Mouse (Mus musculus) layer of hippocampus, postnatal 36 days (tissue): ENCODE data around the gene Prodh2. TPM values are rescaled to one million over a fixed set of nuclear protein-coding genes. Genes with fewer than 3 reads are reported as not detected.
A peak's percentile ranks its signal among the peaks of the same experiment; 100 is the strongest.
"Not testable (repeated sequence)": the region's sequence is repeated elsewhere in the genome, so short reads cannot be mapped to it uniquely, and the experiment has no call there.

Experiments used
- DNase-seq, 2 experiments: peaks; one replicate each; pipeline ENCODE4 v3.0.0; 2022
- total RNA-seq, 2 experiments: library from RNA; stranded (reverse); gene quantifications; 2 replicates each; pipeline ENCODE4 v1.2.3; 2021

Prodh2 gene
- total RNA-seq = under 1 TPM in 1 of 2 experiments, not detected in 1; 0.73 TPM

DNA sequence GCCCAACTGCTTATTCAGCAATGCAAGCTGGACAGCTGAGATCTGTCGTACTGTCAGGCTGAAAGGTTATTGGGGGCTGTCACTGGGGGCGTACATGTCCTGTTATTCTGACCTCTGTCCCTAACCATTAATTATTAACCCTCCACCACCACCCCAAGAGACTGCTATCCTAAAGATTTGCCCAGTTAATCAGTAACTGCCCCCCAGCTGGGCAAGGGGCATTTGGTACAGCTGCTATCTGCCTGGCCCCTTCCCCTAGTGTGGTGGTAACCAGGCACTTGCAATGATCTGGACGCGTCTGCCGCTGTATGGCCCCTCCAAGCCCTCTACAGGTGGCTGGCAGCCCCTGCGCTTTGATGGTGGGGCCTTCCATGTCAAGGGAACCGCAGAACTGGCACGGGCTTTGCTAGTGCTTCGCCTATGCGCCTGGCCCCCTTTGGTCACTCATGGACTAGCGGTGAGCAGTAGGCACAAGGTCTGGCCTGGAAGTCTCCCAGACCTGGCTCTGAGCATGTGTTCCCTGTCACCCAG, at the start of gene Prodh2:
Prodh2 (plus strand) TSS at position 222 of the 531 bp plus-strand sequence.
- no peak for DNase-seq

DNA sequence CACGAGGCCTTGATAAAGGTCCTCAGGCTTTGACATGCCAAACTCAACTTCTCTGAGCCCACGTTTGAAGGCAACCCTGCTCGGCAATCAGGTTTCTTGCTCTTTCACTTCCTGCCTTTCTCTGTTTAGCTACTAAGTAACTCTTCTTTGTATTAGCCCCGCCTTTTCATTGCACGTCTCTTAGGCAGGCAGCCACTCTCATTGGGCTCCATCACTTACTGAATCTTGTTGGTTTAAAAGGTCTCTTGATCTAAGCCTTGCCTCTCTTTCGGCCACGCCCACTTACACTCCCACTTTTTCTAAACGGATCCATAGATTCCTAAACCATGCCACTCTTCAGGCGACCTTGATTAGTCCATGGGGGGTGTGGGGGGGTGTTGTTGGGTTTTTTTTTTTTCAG, 49.7 kb upstream of the Prodh2 start:
- DNase-seq = no peak

DNA sequence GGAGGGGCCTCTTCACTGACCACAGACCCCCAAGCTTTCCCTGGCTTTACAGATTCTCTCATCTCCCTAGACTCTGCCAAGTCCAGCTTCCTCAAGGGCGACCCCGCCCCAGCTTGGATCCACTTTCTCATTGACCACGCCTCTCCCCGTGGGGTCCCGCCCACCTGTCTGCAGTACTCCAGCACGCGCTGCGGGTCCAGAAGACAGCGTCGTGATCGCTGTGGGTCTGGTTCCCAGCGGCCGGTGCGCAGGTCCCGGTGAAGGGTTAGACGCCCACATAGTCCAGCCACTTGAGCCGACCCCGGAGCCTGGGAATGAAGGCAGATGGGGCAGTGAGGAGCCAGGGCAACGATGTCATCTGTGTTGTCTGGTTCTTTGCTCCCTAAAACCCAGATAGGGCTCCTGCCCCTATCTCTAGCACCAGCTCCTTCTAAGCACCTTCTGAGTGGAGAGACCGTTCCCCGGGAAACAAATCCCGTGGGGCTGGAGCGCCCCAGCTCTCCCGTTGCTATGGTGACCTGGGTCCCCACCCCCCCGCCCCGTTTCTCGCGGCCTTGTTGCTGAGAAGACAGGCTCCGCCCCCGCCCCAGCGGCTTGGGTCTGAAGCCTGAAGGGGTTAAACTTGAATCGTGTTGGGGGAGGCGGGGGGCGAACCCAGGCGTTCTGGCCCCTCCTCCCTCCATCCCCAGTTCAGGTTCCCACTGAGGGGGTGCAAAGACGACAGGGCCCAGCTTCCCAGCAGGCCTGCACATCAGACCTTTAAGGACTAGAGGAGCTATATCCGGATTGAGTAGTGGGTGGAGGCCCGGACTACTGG, 49.1 kb upstream of the Prodh2 start:
- peak; percentile 58 to 68 for DNase-seq

DNA sequence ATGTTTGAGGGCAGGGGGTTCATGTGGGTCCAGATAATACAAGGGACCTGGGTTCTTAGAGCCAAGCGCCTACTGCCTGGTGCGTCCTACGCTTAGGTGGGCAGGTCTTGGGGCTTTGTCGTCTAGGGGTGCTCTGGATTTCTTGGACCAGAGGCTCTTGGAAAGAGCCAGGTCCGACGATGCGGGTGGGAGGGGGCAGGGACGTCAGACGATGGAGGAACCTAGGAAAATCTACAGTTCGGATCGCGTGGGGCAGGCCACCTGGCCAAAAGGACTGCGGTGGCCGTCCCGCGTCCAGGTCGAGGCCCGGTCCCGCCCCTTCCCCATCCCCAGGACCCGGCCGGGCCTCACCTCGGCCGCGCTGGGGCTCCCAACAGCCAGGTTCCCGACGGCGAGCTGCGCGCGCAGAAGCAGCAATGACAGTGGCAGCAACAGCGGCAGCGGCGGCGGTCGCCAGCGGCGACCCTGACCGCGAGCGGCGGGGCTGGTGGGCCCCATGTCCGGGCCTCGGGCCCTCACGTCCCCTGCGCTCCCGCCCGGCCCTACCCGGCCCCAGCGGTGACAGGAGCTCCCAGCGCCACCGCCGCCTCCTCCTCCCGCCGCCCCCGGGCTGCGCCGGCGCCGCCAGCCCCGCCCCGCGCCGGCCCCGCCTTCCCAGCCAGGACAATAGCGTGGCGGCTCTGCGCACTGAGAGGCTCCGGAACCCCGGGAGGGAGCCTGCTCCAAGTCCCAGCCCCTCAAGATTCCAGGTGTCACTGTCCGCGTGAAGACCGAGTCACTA, 48.3 kb upstream of the Prodh2 start, which contains the start of gene Aplp1:
Aplp1 (minus strand) TSS at position 565 of the 781 bp plus-strand sequence.
- peak; percentile 84 to 87 for DNase-seq

DNA sequence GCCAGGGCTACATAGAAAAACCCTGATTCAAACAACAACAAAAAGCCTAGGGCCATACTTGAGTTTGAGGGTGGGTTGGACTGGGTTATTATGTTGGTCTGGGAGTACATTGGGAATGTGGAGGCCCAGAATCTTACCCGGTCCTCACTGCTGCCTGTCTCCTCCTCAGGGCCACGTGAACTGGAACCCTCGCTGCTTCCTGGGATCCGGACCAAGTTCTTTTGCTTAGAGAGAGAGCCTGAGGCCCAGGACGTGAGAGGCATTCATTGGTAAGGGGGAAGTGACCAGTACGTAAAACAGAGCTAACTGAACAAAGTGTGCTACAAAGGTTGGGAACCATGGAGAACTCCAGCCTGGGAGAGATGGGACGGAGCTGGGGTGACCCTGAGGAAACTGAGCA, 43.2 kb upstream of the Prodh2 start:
- DNase-seq = no peak

GRCm38 (mm10) chr7:30453327-30453726, 40.1 kb upstream of the Prodh2 start:
- DNase-seq = no peak

DNA sequence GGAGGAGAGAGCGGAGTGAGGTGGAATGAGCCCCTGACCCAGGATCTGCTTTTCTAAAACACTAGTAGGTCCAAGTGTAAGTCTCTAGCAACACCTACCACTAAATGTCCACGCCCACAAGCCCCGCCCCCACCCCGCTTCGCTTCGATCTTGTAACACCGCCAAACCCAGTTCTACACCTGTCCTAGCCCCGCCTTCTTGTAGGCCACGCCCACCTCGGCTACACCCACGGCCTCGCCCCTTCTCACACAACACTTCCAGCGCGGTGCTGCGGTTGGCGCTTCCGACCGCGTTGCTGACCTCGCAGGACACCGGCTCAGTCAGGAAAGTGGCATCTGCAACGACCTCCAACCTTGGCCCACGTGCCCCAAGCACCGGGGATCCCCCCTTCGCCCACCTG, 39.7 kb upstream of the Prodh2 start:
- no peak for DNase-seq

DNA sequence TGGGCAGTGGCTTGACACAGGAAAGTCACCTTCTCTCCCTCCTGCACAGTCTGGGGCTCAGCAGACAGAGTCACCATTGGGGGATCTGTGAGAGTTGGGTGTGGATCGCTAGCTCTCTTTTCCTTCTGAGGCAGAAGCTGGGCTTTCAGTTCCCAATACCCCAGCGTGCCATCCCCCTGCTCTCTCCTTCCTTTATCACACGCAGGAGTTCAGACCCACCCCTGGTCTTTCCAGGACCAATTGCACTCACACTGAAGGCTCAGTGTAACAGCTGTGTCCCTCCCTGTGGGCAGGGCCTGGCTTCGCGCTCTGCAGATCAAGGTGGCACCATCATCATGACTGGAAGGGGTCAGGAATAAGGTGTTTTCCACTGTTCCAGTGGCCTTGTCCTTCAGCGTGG, 39.2 kb upstream of the Prodh2 start:
- no peak for DNase-seq

GRCm38 (mm10) chr7:30456487-30456886, 36.9 kb upstream of the Prodh2 start:
- no peak for DNase-seq

GRCm38 (mm10) chr7:30456911-30457628, 36.4 kb upstream of the Prodh2 start:
- DNase-seq = no peak

DNA sequence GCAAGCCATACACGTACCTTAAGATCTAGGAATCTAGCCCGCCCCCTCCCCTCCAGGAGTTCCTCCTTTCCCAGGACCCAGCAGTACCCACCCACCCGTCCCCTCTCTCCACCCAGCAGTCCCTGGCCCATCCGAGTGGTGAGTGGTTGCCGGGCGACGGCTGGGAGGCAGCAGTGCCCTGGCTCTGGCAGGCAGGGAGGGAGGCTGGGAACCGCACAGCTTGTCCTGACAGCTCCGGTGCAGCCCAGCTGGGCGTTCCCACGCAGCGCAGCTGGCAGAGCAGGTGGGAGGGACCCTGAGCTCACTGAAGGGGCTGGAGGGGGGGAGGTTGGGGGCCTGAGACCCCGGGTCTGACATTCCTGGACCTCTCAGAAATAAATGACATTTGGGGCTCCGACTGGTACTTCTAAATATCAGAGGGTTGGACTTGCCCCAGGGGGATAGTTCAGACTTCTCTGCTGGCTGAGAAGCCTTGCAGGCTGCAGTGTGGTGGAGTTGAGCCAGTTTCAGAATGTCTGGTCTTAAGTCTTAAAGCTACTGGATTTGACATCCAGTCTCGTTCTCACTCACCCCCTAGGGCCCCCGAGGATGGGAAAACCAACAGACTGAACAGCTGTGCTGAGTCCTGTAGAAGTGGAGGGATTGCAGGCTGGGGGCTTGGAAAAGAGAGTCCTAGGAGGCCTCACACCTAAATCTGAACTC, 35.6 kb upstream of the Prodh2 start, which contains the start of the genes Kirrel2 and Nphs1:
Kirrel2 (minus strand) TSS at position 62 of the 702 bp plus-strand sequence.
Nphs1 (plus strand) TSS at position 687 of the 702 bp plus-strand sequence.
- peak; percentile 69 to 73 for DNase-seq

DNA sequence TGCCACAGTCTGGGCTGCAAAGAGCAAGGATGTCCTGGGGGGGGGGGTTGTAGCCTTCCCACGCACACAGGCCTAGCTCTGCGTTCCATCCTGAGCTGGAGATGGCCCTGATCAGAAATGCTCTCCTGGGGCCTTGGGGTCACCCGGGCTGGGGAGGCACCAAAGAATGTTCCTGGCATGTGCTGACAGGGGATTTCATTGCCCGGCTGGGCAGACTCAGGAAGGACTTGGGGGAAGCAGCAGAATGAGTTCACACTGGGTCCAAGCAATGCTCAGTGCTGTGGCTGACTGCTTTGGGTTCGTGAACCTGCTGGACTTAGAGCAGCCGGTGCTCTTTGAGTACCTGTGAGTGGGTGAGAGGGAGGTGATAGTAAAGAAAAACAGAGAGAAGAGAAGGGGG, 33.9 kb upstream of the Prodh2 start:
- DNase-seq = no peak

- no peak for DNase-seq
These were observed 29.9 kb upstream of the Prodh2 start for GRCm38 (mm10) chr7:30463568-30463967.

DNA sequence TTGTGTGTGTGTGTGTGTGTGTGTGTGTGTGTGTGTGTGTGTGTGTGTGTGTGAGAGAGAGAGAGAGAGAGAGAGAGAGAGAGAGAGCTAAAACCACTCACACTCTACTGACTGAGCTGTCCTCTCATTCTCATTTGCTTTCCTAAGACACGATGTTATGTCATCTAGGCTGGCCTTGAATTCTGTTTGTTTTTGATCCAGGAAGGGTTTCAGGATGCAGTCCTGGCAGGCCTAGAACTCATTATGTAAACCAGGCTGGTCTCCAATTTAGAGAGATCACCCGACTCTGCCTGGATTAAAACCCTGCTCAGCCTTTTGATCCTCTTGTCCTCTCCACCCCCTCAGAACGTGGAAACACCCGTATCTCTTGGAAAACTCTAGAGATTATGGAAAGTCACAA, 29.4 kb upstream of the Prodh2 start:
- no peak for DNase-seq

DNA sequence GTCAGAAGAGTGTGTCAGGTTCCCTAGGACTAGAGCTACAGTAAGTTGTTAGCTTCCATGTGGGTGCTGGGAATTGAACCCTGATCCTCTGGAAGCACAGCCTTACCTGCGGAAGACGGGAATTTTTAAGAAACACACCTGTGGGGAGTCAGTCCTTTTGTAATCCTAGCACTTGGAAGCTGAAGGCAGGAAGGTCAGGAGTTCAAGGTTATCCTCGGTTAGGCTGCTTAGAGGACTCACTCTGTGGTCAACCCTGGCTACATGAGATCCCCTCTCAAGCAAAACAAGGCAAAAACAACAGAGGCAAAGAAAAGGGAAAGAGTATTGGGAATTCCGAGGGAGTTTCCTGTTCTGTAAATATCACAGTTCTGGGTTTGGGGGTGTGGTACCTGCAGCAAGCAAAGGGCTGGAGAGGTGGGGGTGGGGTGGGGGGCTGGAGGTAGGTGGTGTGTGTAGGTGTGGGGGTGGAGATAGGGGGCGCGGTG, 28.6 kb upstream of the Prodh2 start:
- no peak for DNase-seq

GRCm38 (mm10) chr7:30472411-30472810, 21.0 kb upstream of the Prodh2 start:
- DNase-seq = peak in 1 of 2 experiments; percentile 30

GRCm38 (mm10) chr7:30474999-30475398, 18.4 kb upstream of the Prodh2 start:
- no peak for DNase-seq

DNA sequence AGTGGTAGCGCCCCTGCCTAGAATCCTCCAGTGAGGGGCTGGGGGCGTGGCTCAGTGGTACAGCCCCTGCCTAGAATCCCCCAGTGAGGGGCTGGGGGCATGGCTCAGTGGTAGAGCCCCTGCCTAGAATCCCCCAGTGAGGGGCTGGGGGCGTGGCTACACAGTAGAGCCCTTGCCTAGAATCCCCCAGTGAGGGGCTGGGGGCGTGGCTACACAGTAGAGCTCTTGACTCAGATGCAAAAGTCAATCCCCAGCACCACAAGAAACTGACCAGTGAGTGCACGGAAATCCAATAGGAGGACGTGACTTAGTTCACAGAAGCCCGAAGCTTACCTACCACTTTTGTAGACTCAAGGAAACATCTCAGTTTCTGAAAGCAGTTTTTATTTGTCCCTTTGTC, 17.3 kb upstream of the Prodh2 start:
- not testable (repeated sequence) for DNase-seq

GRCm38 (mm10) chr7:30477415-30478381, 15.7 kb upstream of the Prodh2 start:
- DNase-seq = peak; percentile 29 to 36

- DNase-seq = no peak
These were observed 9.2 kb upstream of the Prodh2 start for GRCm38 (mm10) chr7:30484250-30484649.
